Mouse (Mus musculus) hindbrain, embryonic 16.5 days (tissue): ENCODE measurements around the gene Ets1. TPM values are rescaled to one million over a fixed set of nuclear protein-coding genes. Genes with fewer than 3 reads are reported as not detected.
A peak's percentile ranks its signal among the peaks of the same experiment; 100 is the strongest.

ENCODE experiments used
- ATAC-seq: fragments of 200-750 bp; cut with Nextera tagmentation; 2 replicates; pipeline ENCODE4 v1.8.0; 2017; ENCODE audit warnings: moderate TSS enrichment, moderate library complexity
- H3K27ac ChIP-seq: fragments of 300-500 bp; sonication (generic); 2 replicates; pipeline ENCODE4 v1.5.1; 2014; ENCODE audit warnings: low read depth, mild to moderate bottlenecking, control low read depth, low read length, moderate library complexity
- H3K27me3 ChIP-seq: fragments of 300-500 bp; sonication (generic); replicated peaks from 2 replicates; pipeline ENCODE4 v1.6.1; 2014; ENCODE audit warnings: low read length; ENCODE audit not compliant: control insufficient read depth, insufficient read depth
- H3K36me3 ChIP-seq: fragments of 300-500 bp; sonication (generic); 2 replicates; pipeline ENCODE4 v1.6.1; 2014; ENCODE audit warnings: mild to moderate bottlenecking, low read length, moderate library complexity, mixed read lengths; ENCODE audit not compliant: control insufficient read depth, insufficient read depth
- H3K4me1 ChIP-seq: fragments of 300-500 bp; sonication (generic); 2 replicates; pipeline ENCODE4 v1.6.1; 2014; ENCODE audit warnings: low read depth, low read length; ENCODE audit not compliant: control insufficient read depth, insufficient read depth
- H3K4me2 ChIP-seq: fragments of 300-500 bp; sonication (generic); 2 replicates; pipeline ENCODE4 v1.6.1; 2014; ENCODE audit warnings: mild to moderate bottlenecking, low read length, control low read depth, moderate library complexity
- H3K4me3 ChIP-seq: fragments of 300-500 bp; sonication (generic); 2 replicates; pipeline ENCODE4 v1.5.1; 2014; ENCODE audit warnings: mild to moderate bottlenecking, low read length, control low read depth, moderate library complexity
- H3K9ac ChIP-seq: fragments of 300-500 bp; sonication (generic); 2 replicates; pipeline ENCODE4 v1.6.1; 2014; ENCODE audit warnings: low read depth, mild to moderate bottlenecking, control low read depth, low read length, moderate library complexity
- H3K9me3 ChIP-seq: fragments of 300-500 bp; sonication (generic); 2 replicates; pipeline ENCODE4 v1.6.1; 2014; ENCODE audit warnings: mild to moderate bottlenecking, low read length, moderate library complexity; ENCODE audit not compliant: control insufficient read depth
- WGBS: fragments of 180-500 bp; shearing (Covaris S2); extraction: QIAGEN DNeasy Blood & Tissue Kit; methylation state at CpG from one replicate; pipeline ENCODE4 v1.1.7; 2014; 5-methylcytosine and 5-hydroxymethylcytosine counted together
- polyA plus RNA-seq: library from polyadenylated mRNA; unstranded; fragments of >200 nt; fragmentation: Nextera tagmentation; extraction: Ambion mirVana; gene quantifications from 2 replicates; pipeline ENCODE4 v1.2.1, GENCODE M21; 2015

Gene Ets1
- polyA plus RNA-seq, 1 experiment from 2014 or later, result 15.6 TPM

- H3K27ac ChIP-seq, result no peak overlapping the region
- H3K4me2 ChIP-seq, result no peak overlapping the region
- H3K4me1 ChIP-seq, result no peaks in the 10 kb centered on the region
- H3K36me3 ChIP-seq, result no peaks in the 10 kb centered on the region
- 87% methylated on average over 5 of the region's 5 CpGs for WGBS
- H3K9ac ChIP-seq, result no peak overlapping the region
- no peak overlapping the region for H3K4me3 ChIP-seq
- H3K9me3 ChIP-seq, result no peaks in the 10 kb centered on the region
- ATAC-seq, result no peak
- H3K27me3 ChIP-seq, result no peaks in the 10 kb centered on the region
These were observed 122.4 kb downstream of the Ets1 start for GRCm38 (mm10) chr9:32758280-32758905.

- H3K4me1 ChIP-seq, result no peaks in the 10 kb centered on the region; the same call in 1 of the 2 replicates
- ATAC-seq, result no peak
- H3K27me3 ChIP-seq, result no peaks in the 10 kb centered on the region
- no peaks in the 10 kb centered on the region for H3K36me3 ChIP-seq
- no peak overlapping the region for H3K4me3 ChIP-seq
- no peak overlapping the region for H3K4me2 ChIP-seq
- H3K9me3 ChIP-seq, result no peaks in the 10 kb centered on the region
- WGBS, result 93% methylated on average over 4 of the region's 4 CpGs
- H3K9ac ChIP-seq, result no peak overlapping the region
- H3K27ac ChIP-seq, result no peak overlapping the region
These were observed 124.7 kb downstream of the Ets1 start for GRCm38 (mm10) chr9:32760649-32761157.

DNA sequence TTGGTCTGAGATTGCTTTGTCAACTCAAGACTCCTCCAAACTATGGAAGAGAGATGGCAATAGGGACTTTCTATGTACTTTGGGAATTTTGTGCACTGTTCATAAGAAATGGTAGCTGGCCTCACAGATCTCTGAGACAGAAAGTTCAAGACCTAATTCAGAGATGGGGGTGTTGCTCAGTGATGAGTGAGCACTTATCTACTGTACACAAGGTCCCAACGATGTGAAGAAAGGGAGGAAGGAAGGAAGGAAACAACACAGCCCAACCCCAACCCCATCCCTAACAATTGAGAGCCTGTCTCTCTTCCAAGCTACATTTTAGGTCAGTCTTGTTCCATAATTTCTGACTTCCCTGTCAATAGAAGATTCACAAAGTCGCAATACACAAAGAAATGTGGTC lies 125.3 kb downstream of the Ets1 start:
- no peaks in the 10 kb centered on the region; the same call in 1 of the 2 replicates for H3K4me1 ChIP-seq
- no peak for ATAC-seq
- no peak overlapping the region for H3K9ac ChIP-seq
- no peaks in the 10 kb centered on the region for H3K36me3 ChIP-seq
- H3K4me2 ChIP-seq, result no peak overlapping the region
- WGBS, result 81% methylated on average over 2 of the region's 2 CpGs
- H3K9me3 ChIP-seq, result no peaks in the 10 kb centered on the region
- no peak overlapping the region for H3K27ac ChIP-seq
- no peak overlapping the region for H3K4me3 ChIP-seq
- no peaks in the 10 kb centered on the region for H3K27me3 ChIP-seq

GRCm38 (mm10) chr9:32764374-32764773 lies 128.4 kb downstream of the Ets1 start:
- H3K9me3 ChIP-seq, result no peaks in the 10 kb centered on the region; the same call in 1 of the 2 replicates
- H3K4me2 ChIP-seq, result no peak overlapping the region
- no peaks in the 10 kb centered on the region for H3K36me3 ChIP-seq
- H3K27ac ChIP-seq, result no peak overlapping the region; the same call in 1 of the 2 replicates
- ATAC-seq, result peak; percentile 69
- H3K4me3 ChIP-seq, result no peak overlapping the region
- H3K4me1 ChIP-seq, result no peaks in the 10 kb centered on the region; the same call in 1 of the 2 replicates
- WGBS, result 55% methylated on average over 9 of the region's 9 CpGs
- no peaks in the 10 kb centered on the region for H3K27me3 ChIP-seq
- no peak overlapping the region for H3K9ac ChIP-seq

GRCm38 (mm10) chr9:32765123-32765522 lies 129.1 kb downstream of the Ets1 start:
- no peak overlapping the region for H3K27ac ChIP-seq
- ATAC-seq, result no peak
- no peak overlapping the region for H3K9ac ChIP-seq
- no peaks in the 10 kb centered on the region; the same call in 1 of the 2 replicates for H3K4me1 ChIP-seq
- no peaks in the 10 kb centered on the region for H3K27me3 ChIP-seq
- no peak overlapping the region for H3K4me3 ChIP-seq
- H3K9me3 ChIP-seq, result no peaks in the 10 kb centered on the region; the same call in 1 of the 2 replicates
- H3K36me3 ChIP-seq, result no peaks in the 10 kb centered on the region
- H3K4me2 ChIP-seq, result no peak overlapping the region
- WGBS, result 94% methylated on average over 3 of the region's 3 CpGs

DNA sequence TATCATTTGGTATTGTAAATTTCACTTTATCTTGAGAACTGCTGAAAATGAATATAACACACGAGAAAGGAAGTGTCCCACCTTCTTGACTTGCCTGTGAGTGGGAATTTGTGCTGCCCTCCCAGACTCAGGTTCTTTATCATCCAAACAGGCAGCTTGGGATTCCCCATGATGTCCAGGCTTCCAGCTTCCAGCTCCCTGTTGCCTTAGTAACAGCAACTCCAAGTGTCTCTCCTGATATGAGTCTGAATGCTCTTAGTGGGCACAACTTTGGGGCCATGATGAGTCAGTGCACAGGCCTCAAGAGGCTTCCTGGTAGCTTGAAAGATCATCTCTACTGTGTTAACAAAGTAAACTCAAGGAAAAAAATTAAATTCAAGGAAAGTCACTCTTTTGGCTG lies 142.8 kb downstream of the Ets1 start:
- H3K27me3 ChIP-seq, result no peaks in the 10 kb centered on the region
- WGBS, result 80% methylated on average over 1 of the region's 1 CpGs
- H3K27ac ChIP-seq, result no peak overlapping the region
- H3K4me1 ChIP-seq, result no peaks in the 10 kb centered on the region
- H3K4me3 ChIP-seq, result no peak overlapping the region
- no peak overlapping the region for H3K4me2 ChIP-seq
- no peak for ATAC-seq
- H3K9ac ChIP-seq, result no peak overlapping the region
- H3K36me3 ChIP-seq, result no peaks in the 10 kb centered on the region
- H3K9me3 ChIP-seq, result no peaks in the 10 kb centered on the region

DNA sequence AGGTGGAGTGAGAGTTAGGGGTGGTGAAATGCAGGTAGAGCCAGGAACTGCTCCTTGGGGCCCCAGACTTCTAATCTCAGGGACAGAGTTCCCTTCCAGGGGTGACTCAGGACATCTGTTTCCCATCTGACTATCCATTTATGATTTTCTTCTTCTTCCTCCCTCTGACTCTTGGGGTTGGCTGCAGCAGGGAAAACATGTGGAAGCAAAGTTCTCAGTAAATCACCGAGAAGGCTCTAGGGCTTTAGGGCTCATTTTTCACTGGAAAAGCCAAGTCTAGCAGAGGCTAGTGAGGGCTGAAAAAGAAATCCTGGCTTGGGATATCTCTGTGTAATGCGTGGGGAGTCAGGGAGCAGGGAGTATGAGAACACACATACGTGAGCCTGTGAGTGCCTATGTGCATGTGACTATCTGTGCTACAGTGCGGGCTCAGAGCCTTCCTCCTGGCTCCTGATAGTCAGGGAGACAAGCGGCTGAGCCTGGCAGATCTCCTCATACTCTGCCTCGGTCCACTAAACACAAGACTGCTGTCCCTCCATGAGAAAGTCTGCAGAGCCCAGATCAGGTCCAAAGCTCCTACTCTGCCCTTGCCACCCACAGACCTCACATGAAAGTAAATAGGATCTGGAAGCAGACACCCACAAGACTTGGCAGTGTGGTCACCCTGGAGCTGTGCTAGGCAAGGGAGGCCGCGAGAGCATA lies 146.5 kb downstream of the Ets1 start:
- 82% methylated on average over 8 of the region's 8 CpGs for WGBS
- ATAC-seq, result no peak
- no peak overlapping the region for H3K4me3 ChIP-seq
- no peaks in the 10 kb centered on the region for H3K27me3 ChIP-seq
- no peak overlapping the region for H3K9ac ChIP-seq
- no peaks in the 10 kb centered on the region for H3K9me3 ChIP-seq
- no peaks in the 10 kb centered on the region for H3K36me3 ChIP-seq
- no peak overlapping the region for H3K27ac ChIP-seq
- no peaks in the 10 kb centered on the region for H3K4me1 ChIP-seq
- H3K4me2 ChIP-seq, result no peak overlapping the region

GRCm38 (mm10) chr9:32787091-32787490 lies 151.1 kb downstream of the Ets1 start:
- WGBS, result 61% methylated on average over 7 of the region's 7 CpGs

GRCm38 (mm10) chr9:32787615-32788014 lies 151.6 kb downstream of the Ets1 start:
- WGBS, result 19% methylated on average over 1 of the region's 1 CpGs
- H3K4me1 ChIP-seq, result no peaks in the 10 kb centered on the region

More at GRCm38 (mm10) chr9:32787091-32787490, 151.1 kb downstream of the Ets1 start:
- ATAC-seq, result no peak
- H3K4me3 ChIP-seq, result no peak overlapping the region
- no peaks in the 10 kb centered on the region for H3K4me1 ChIP-seq
- no peaks in the 10 kb centered on the region for H3K9me3 ChIP-seq
- H3K27me3 ChIP-seq, result no peaks in the 10 kb centered on the region
- no peaks in the 10 kb centered on the region for H3K36me3 ChIP-seq
- H3K27ac ChIP-seq, result no peak overlapping the region
- H3K9ac ChIP-seq, result no peak overlapping the region
- no peak overlapping the region for H3K4me2 ChIP-seq

More at GRCm38 (mm10) chr9:32787615-32788014, 151.6 kb downstream of the Ets1 start:
- Histone ChIP-seq H3K4me3 (no peak overlapping the region), H3K27ac (no peak overlapping the region), H3K27me3 (no peaks in the 10 kb centered on the region), H3K9ac (no peak overlapping the region), H3K4me2 (no peak overlapping the region), H3K36me3 (no peaks in the 10 kb centered on the region), H3K9me3 (no peaks in the 10 kb centered on the region)
- no peak for ATAC-seq
